Mouse (Mus musculus): Measurements from ENCODE around the gene Ap3s2.

The Ap3s2 gene

DNA sequence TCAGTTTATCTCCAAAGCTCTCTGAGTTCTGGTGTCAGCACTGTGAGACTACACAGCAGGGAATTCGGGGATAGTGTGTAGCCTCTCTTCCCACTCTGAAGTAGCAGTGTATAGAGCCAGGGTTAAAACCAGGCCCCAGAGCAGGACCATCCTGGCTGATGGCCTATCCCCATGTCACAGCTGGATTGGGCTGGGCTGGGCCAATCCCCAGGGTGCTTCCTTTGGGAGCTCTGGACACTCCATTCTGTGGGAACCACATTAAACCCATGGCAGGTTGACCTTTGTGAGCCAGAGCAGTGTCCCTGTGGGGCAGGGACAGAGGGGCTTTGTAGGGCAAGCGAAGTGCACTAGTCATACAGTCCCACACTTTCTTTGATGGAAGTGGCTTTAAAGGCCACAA, 74.1 kb downstream of the Ap3s2 start:
- no peak for DNase-seq (ENCODE audit: low read depth, low spot score)

DNA sequence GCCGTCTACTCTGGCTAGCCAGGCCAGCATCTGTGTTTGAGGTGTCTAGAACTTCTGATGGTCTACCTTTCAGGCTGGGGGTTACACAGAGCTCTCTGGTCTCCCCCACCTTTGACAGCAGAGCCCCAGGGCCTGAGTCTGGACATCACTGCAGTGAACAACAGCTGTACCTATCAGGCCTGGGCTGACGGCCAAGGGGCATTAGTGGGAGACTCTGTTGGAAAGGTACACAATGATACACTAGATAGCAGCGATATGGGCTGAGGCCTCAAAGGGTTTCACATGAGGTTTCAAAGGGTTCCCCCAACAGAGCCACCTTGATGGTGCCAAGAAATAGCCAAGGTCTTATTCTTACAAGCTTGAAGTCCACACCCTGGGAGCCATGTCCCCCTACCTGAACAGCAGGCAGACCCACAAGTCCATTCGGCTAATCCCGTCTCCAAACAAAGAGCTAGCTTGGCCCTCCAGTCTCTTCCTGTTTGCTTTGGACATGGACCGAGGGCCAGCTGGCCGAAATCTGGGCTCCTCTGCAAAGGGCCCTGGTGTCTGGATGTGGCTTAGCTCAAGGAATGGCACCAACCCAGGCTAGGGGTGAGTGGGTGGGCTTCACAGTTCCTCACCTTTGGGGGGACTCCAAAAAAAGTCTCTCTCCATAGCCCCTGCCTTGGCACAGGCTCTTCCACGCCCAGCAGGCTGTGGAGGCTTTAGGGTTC, 76.2 kb downstream of the Ap3s2 start:
- no peak for DNase-seq (ENCODE audit: low read depth, low spot score)

DNA sequence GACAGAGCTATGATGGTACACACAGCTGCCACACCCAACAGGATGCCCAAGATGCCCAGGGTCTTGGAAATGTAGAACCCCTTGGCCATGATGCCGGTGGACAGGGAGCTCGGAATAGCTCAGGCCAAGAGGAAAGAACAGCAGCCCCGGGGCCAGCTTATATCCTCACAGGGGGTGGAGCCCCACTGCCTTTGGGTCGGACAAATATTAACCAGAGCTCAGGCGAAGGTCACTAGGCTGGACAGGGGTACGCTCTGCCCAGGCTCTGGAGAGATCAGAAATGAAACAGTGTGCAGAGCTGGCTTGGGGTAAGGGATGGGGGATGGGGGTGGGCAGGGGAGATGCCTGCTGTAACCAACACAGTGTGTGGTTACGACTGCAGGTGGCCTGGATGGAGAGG, 78.3 kb downstream of the Ap3s2 start:
- no peak for DNase-seq (ENCODE audit: low read depth, low spot score)

DNA sequence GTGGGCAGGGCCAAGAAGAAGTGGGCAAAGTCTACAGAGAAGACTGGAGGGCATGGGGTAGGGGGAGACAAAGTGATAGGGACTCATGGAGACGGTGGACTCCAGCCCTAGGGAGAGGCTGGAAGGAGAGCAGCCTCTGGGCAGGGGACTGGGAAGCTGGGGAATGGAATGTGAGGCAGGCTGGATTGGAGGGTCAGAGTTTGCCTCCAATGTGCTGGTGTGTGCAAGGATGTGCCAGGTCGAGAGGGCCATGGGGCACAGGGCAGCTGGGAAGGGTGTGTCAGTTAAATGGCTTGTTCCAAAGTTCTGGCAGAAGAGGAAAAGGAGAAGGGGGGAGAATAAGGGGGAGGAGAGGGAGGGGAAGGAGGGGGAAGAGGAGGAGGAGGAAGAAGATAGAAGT, 83.2 kb downstream of the Ap3s2 start:
- no peak for DNase-seq (ENCODE audit: low read depth, low spot score)

DNA sequence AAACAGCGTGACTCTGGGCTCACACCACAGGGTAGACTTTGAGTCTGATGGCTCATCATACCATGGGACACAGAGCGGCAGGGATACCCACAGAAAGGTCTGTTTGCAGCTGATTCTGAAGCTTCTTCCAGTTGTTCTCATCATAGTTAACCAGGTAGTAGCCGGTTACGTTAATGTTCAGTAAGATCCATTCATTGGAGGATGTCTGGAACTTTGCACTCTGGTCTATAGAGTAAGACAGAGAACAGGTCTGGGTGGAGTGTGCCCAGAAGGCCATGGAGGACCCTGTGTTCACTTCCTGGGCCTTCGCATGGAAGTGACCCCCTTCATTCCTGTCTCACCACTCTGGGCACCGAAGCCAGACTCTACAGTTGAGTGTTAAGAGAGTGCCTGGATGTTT, 85.3 kb downstream of the Ap3s2 start:
- no peak for DNase-seq (ENCODE audit: low read depth, low spot score)

DNA sequence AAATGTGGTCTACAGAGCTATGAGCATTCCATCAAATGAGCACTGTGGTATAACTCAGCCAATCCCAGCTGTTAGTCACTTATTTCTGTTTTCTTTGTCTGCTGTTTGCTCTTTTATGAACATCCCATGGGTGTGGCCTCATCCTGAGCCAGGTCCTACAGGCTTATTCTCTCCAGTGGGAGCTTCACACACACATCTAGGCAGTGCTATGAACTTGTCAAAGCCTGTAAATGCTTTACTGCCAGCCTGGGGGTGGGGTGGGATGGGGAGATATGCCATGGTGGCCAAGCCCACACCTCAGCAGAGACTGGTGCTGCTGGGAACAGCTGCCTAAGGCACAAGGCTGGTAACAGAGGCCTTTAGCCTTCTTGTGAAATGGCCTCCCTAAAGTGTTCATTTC, 87.5 kb downstream of the Ap3s2 start:
- DNase-seq (ENCODE audit: low read depth, low spot score) = no peak

DNA sequence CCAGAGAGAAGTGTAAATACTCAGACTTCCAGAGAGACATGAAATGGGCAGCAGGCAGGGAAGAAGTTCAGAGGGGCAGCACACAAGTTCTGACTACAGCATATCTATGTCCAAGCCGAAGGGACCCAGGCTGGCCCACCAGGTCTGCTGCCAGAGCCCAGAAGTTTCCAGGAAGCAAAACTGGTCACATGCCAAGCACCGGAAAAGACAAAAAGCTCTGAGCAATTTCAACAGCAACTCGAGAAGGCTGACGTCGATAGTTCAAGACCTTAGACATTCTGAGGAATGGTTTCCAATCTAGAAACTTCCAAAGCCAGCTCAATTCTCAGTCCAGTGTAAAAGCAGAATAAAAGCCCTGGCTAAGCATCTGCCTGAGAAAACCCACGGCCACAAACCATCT, 88.9 kb downstream of the Ap3s2 start:
- no peak for DNase-seq (ENCODE audit: low read depth, low spot score)

DNA sequence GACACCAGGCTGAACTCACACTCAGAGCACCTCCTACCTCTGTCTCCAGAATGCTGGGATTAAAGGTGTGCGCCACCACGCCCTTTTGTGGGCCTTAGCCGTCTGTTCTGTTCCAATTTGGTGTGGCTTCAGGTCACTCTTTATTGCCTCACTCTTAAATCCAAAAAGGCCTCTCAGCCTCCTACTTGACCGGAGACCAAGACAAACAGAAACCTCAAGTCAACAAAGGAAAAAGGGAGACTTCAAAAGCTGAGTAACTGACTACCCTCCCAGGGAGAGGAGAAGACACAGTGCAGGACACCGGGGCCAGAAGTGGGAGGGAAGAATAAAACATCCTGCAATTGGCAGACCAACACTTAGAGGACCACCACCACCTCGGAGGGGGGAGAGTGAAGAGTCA, 89.3 kb downstream of the Ap3s2 start:
- DNase-seq (ENCODE audit: low read depth, low spot score) = no peak

DNA sequence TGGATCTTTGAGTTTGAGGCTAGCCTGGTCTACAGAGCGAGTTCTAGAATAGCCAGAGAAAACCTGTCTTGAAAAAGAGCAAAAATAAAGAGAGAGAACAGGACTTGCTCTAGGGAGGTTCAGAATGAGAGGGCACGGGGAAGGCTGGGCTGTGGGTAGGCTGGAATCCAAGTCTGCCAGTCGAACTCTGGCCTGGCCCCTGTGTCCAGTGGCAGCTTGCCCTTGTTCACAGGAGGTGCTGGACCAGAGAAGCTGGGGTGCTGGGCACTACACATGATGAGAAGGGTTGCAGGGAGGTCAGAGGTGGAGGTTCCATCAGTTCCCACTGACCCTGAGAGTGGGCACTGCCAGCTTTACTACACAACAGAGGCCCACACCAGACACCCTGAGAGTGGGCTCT, 92.1 kb downstream of the Ap3s2 start:
- no peak for DNase-seq (ENCODE audit: low read depth, low spot score)
